Mouse (Mus musculus) neural tube, embryonic 11.5 days (tissue): ENCODE data around the gene Nom1. TPM values are rescaled to one million over a fixed set of nuclear protein-coding genes. Genes with fewer than 3 reads are reported as not detected.
A peak's percentile ranks its signal among the peaks of the same experiment; 100 is the strongest.

Source experiments
- ATAC-seq: fragments of 200-750 bp; cut with Nextera tagmentation; 2 replicates; pipeline ENCODE4 v1.8.0; 2017; ENCODE audit warnings: moderate number of reproducible peaks, mild to moderate bottlenecking, moderate TSS enrichment, moderate library complexity; ENCODE audit not compliant: insufficient read depth, low FRiP score, low TSS enrichment
- DNase-seq: peaks from one replicate; pipeline ENCODE4 v3.0.0-alpha.2; 2015; ENCODE audit warnings: low spot score
- H3K27ac ChIP-seq: fragments of 300-500 bp; sonication (generic); 2 replicates; pipeline ENCODE4 v1.5.1; 2014; ENCODE audit warnings: low read depth, mild to moderate bottlenecking, low read length
- H3K27me3 ChIP-seq: fragments of 300-500 bp; sonication (generic); 2 replicates; pipeline ENCODE4 v1.6.1; 2014; ENCODE audit warnings: mild to moderate bottlenecking, low read length, mixed read lengths; ENCODE audit not compliant: control insufficient read depth, insufficient read depth
- H3K36me3 ChIP-seq: fragments of 300-500 bp; sonication (generic); 2 replicates; pipeline ENCODE4 v1.6.1; 2014; ENCODE audit warnings: mild to moderate bottlenecking, low read length, moderate library complexity, mixed read lengths; ENCODE audit not compliant: control insufficient read depth, insufficient read depth
- H3K4me1 ChIP-seq: fragments of 300-500 bp; sonication (generic); 2 replicates; pipeline ENCODE4 v1.6.1; 2014; ENCODE audit warnings: low read length, mixed read lengths; ENCODE audit not compliant: control insufficient read depth, insufficient read depth
- H3K4me2 ChIP-seq: fragments of 300-500 bp; sonication (generic); 2 replicates; pipeline ENCODE4 v1.6.1; 2014; ENCODE audit warnings: low read depth, mild to moderate bottlenecking, moderate library complexity
- H3K4me3 ChIP-seq: fragments of 300-500 bp; sonication (generic); 2 replicates; pipeline ENCODE4 v1.5.1; 2014; ENCODE audit warnings: low read depth, low read length
- H3K9ac ChIP-seq: fragments of 300-500 bp; sonication (generic); 2 replicates; pipeline ENCODE4 v1.6.1; 2014; ENCODE audit warnings: mild to moderate bottlenecking, low read length
- H3K9me3 ChIP-seq: fragments of 300-500 bp; sonication (generic); 2 replicates; pipeline ENCODE4 v1.6.1; 2016; ENCODE audit warnings: low read length; ENCODE audit not compliant: control insufficient read depth
- WGBS: fragments of 180-500 bp; shearing (Covaris S2); extraction: QIAGEN DNeasy Blood & Tissue Kit; methylation state at CpG from one replicate; pipeline ENCODE4 v1.1.7; 2014; 5-methylcytosine and 5-hydroxymethylcytosine counted together
- polyA plus RNA-seq: library from polyadenylated mRNA; unstranded; fragments of >200 nt; fragmentation: Nextera tagmentation; extraction: Ambion mirVana; gene quantifications from 2 replicates; pipeline ENCODE4 v1.2.1, GENCODE M21; 2014

Gene Nom1
- polyA plus RNA-seq, 1 experiment from 2014 or later: 26.7 TPM

DNA sequence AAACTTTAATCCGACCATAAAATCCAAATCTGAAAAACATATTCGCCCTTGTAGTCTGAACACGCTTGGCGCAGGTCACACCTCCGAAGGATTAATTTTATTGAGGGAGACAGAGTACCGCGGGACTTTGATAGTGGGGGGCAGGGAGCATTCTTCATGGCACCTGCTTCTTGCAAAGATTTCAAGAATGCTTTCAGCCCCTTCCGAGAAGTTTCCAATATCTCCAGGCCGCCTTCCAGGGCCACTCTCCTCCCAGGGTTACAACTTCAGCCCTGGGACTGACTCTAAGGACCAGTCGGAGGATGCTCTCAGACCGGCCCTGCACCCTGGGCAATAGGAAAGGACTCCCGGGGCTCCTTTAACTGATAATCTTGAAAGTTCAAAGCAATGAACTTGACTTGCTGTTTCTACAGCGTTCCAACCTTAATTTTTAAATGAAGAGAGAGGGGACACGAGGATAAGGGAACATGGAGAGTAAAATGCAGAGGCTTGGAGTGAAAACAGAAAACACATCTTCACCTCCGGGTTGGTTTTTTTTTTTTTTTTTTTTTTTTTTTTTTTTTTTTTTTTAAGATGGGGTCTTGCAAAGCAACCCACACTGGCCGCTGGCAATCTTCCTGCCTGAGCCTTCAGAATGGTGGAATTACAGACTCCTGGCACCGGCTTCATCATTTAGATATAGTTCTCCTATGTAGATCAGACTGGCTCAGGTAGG is 34.0 kb downstream of the Nom1 start:
- ATAC-seq (no peak), DNase-seq (no peak)
- WGBS: 2% methylated on average over 17 of the region's 17 CpGs
- Histone ChIP-seq H3K4me2 (peak overlapping the region; percentile 59), H3K9me3 (no peaks in the 10 kb centered on the region), H3K36me3 (no peaks in the 10 kb centered on the region), H3K4me1 (peaks cover 5% of the 10 kb centered on the region; the same call in 1 of the 2 replicates), H3K4me3 (peak overlapping the region; percentile 31), H3K27me3 (peaks cover 73% of the 10 kb centered on the region), H3K27ac (no peak overlapping the region), H3K9ac (no peak overlapping the region)

DNA sequence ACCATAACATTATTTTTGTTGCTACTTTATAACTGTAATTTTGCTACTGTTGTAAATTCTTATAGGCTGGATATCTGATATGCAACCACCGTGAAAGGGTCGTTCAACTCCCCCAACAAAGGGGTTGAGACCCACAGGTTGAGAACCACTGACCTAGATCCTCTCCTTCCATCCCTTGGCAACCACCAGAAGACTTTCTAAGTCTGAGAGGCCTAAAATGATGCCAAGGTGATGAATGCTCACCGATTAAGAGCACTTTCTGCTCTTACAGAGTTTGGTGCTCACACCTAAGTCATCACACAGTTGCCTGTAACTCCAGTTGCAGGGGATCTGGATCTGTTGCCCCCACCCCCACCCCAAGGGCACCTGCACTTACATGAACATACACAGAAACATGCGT is 35.0 kb downstream of the Nom1 start:
- Histone ChIP-seq H3K4me3 (no peak overlapping the region), H3K27me3 (peaks cover 83% of the 10 kb centered on the region), H3K4me1 (peaks cover 5% of the 10 kb centered on the region; the same call in 1 of the 2 replicates), H3K36me3 (no peaks in the 10 kb centered on the region), H3K9ac (no peak overlapping the region), H3K4me2 (no peak overlapping the region), H3K9me3 (no peaks in the 10 kb centered on the region), H3K27ac (no peak overlapping the region)
- 5% methylated on average over 4 of the region's 4 CpGs for WGBS
- no peak for DNase-seq
- ATAC-seq: no peak

DNA sequence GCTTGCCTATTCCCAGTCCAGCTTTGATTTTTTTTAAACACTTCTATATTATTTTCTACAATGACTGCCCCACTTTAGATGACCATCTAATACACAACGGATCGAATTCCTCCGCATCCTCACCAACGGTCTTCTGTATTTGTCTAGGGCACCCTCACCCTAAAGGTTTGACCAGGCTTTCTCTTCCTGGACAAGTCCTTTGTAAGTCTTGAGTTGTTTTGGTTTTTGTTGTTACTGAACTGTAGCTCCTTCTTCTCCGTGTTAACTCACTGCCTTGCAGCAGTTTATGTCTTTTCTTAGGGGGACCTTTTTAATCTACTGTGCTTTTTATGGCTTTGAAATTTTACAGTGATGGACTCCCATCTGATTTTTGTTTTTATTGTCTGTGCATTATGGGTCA is 35.8 kb downstream of the Nom1 start:
- Histone ChIP-seq H3K9ac (no peak overlapping the region), H3K36me3 (no peaks in the 10 kb centered on the region), H3K4me1 (peaks cover 5% of the 10 kb centered on the region; the same call in 1 of the 2 replicates), H3K4me2 (no peak overlapping the region), H3K4me3 (no peak overlapping the region), H3K27me3 (peaks cover 91% of the 10 kb centered on the region), H3K27ac (no peak overlapping the region), H3K9me3 (no peaks in the 10 kb centered on the region)
- no peak for ATAC-seq
- 6% methylated on average over 5 of the region's 5 CpGs for WGBS
- no peak for DNase-seq

DNA sequence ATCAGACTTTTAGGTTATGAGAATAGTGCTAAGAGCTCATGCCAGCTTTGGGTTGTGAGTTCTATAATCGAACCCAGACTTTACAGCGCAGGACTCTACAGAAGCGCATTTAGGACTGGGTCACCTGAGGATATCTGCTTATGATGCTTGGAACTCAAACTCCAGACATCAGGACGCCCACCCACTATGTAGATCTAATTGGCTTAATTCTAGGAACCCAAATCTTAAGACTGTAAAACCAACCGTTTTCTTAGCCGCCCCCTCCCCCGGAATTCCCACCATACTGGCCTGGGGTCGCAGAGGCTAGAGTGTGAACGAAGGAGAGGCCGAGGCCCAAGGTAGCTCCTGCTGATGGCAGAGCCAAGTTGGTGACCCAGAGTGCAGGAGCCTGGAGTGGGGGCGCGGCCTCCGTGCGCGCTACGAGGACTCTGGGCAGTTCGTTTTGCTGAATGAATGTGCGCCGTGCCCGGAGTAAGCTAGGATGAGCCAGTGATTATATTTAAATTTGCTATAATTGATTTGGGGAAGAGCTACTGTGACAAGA is 36.5 kb downstream of the Nom1 start:
- no peak for DNase-seq
- H3K4me2 ChIP-seq: no peak overlapping the region
- WGBS: 3% methylated on average over 20 of the region's 20 CpGs
- H3K9me3 ChIP-seq: no peaks in the 10 kb centered on the region
- peaks cover 5% of the 10 kb centered on the region; the same call in 1 of the 2 replicates for H3K4me1 ChIP-seq
- H3K4me3 ChIP-seq: no peak overlapping the region
- no peak overlapping the region for H3K27ac ChIP-seq
- peaks cover 98% of the 10 kb centered on the region for H3K27me3 ChIP-seq
- no peak overlapping the region for H3K9ac ChIP-seq
- H3K36me3 ChIP-seq: no peaks in the 10 kb centered on the region
- no peak for ATAC-seq

DNA sequence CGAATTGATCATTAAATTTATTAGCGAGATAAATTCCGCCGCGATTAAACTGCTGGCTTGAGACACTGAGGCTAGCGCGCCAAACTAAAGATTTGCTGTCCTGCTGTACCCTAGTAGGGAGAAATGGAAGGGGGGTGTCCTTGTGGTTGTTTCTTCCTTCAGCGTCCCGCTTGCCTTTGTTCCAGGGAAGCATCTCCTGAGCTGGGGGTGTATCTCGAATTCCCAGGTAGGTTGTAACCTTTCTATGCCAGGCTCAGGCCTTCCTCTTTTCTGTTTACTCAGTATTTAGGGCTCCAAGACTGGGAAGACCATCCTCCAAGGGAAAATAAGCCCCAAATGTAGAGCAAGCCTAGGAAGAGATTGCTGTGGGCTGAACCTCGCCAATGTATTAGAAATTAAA is 36.9 kb downstream of the Nom1 start:
- no peak overlapping the region for H3K4me3 ChIP-seq
- DNase-seq (no peak), ATAC-seq (no peak)
- H3K4me1 ChIP-seq: peaks cover 5% of the 10 kb centered on the region; the same call in 1 of the 2 replicates
- H3K4me2 ChIP-seq: no peak overlapping the region
- peaks cover 99% of the 10 kb centered on the region for H3K27me3 ChIP-seq
- H3K9me3 ChIP-seq: no peaks in the 10 kb centered on the region
- H3K36me3 ChIP-seq: no peaks in the 10 kb centered on the region
- H3K27ac ChIP-seq: no peak overlapping the region
- 3% methylated on average over 11 of the region's 11 CpGs for WGBS
- H3K9ac ChIP-seq: no peak overlapping the region

DNA sequence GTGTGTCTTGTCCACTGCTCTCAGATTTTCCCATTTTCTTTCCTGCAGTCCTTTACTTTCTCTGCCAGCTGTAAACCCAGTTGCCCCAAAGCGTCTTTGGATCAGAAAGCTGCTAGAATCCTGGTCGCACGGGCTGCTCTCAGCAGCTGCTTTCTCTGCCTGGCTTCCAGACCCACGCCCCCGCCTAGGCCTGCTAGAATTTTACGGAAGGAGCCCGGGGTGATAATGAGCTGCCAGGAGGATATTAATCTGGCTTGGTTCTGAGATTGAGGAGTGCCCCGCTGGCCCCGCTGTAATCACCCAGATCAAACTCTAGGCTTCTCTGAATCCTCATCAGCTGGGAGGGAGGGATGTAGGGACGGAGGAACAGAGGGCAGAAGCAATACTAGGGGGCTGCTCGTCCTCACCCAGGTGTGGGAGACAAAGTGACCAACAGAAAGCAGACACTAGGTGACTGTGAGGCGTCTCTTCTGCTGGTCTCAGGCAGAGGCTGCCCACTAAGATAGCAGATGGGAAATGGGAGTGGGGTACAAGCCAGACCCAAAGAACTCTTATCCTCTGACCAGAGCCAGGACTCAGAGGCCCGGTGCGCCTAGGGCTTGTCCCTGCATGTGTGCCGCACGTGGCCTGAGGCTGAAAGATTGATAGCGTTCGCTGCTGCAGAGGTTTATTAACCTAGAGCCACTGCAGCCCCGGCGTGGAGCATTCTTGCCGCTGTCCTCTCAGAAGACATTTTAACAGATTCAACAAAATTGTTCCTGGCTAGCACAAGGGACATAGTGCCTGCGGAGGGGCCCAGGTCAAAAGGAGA is 37.6 kb downstream of the Nom1 start:
- H3K36me3 ChIP-seq: no peaks in the 10 kb centered on the region
- H3K9ac ChIP-seq: no peak overlapping the region
- no peaks in the 10 kb centered on the region for H3K9me3 ChIP-seq
- ATAC-seq (no peak), DNase-seq (peak; percentile 51)
- H3K4me1 ChIP-seq: peaks cover 5% of the 10 kb centered on the region; the same call in 1 of the 2 replicates
- H3K27ac ChIP-seq: 0 out of 2 replicates have a peak overlapping the region, but pooled peaks have one; percentile 17
- H3K4me2 ChIP-seq: no peak overlapping the region
- H3K4me3 ChIP-seq: no peak overlapping the region
- under 1% methylated on average over 22 of the region's 22 CpGs for WGBS
- H3K27me3 ChIP-seq: peaks cover 99% of the 10 kb centered on the region

DNA sequence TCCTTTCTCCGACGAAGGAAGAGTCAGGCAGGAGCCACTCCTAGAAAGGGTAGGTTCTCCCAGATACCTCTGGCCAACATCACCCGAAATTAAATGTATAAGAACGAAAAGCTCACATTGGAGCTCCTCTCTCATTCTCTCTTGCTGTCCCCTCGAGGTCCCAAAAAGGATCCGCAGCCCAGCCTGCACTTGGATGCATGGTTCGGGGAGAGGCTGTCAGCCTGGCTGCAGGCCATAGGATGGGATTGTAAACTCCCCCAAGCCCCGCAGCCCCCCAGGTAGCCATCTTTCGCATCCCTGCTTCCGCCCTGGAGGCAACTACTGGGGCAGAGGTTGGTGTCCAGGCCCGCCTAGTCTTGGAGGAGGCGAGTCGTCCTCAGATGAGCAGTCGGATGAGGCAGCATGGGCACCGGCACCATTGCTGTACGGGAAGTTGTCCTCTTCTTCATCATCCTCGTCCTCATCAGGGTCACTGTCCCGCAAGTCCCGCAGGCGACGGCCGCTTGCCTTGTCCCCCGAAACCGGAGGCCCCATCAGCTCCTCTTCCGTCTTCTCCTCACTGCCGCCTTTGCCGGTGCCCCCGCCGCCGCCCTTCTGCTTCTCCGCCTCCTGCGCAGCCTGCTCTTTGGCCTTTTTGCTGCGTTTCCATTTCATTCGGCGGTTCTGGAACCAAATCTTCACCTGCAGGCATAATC is 39.2 kb downstream of the Nom1 start:
- no peak overlapping the region for H3K9ac ChIP-seq
- H3K27ac ChIP-seq: no peak overlapping the region
- peaks cover 9% of the 10 kb centered on the region; the same call in 1 of the 2 replicates for H3K4me1 ChIP-seq
- no peak overlapping the region for H3K4me3 ChIP-seq
- peak overlapping the region; percentile 8; the same call in 1 of the 2 replicates for H3K4me2 ChIP-seq
- H3K9me3 ChIP-seq: no peaks in the 10 kb centered on the region
- ATAC-seq (no peak), DNase-seq (peak; percentile 49)
- H3K36me3 ChIP-seq: no peaks in the 10 kb centered on the region
- WGBS: 2% methylated on average over 35 of the region's 35 CpGs
- H3K27me3 ChIP-seq: peaks cover 100% of the 10 kb centered on the region

DNA sequence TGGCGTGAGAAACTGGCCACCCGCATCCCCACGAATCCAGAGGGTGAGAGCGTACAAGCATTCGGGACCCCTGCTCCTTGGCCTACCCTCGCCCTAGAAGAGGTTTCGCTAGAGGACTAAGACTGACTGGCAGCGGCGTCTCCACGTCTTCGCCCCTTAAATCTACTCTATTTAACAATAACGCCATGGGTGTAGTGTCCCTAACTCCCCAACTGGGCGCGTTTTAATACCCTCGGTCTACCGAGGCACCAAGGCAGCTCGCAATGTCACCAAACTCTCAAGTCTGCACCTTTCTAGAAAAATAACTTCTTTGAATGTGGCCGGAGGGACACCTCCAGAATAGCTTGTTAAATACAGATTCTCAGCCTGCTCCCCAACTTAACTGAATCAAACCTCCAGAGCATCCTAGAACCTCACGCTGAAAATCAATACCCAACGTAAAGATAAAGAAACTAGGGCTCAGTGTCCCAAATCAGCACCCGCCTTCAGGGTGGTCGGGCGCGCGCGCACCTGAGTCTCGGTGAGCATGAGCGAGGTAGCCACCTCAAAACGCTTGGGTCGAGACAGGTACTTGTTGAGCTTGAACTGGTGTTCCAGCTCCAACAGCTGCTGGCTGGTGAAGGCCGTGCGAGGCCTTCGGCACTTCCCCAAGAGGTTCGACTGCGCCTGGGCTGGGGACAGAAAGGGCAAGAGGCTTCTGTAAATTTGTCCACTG is 39.9 kb downstream of the Nom1 start:
- Histone ChIP-seq H3K27me3 (peaks cover 100% of the 10 kb centered on the region), H3K9me3 (no peaks in the 10 kb centered on the region), H3K27ac (no peak overlapping the region), H3K4me3 (no peak overlapping the region), H3K4me2 (no peak overlapping the region), H3K4me1 (peaks cover 9% of the 10 kb centered on the region; the same call in 1 of the 2 replicates), H3K36me3 (no peaks in the 10 kb centered on the region), H3K9ac (no peak overlapping the region)
- WGBS: 2% methylated on average over 35 of the region's 35 CpGs
- no peak for DNase-seq
- no peak for ATAC-seq
